Mouse (Mus musculus): ENCODE results near the gene Ctnnb1.

Gene Ctnnb1

DNA sequence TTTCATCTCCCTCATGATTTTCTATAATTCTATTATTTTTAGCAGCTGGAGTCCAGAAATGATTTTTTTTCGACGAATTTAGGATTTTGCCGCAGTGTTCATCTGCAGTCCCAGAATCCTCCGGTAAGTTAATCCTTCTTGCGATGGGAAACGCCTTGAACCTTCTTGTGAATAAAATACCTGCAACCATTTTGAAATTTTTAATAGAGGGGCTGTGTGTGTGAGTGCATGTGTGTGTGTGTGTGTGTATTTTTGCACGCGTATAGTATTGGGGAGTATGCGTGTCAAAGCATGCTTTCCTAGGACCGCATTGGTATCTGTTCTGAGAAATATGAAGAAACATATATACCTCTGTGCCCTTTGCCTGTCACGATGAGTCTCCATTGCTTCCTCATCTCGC lies 1.0 kb downstream of the Ctnnb1 start:
- no peak for DNase-seq

- DNase-seq, result peak; percentile 33
These were observed 1.8 kb downstream of the Ctnnb1 start for GRCm38 (mm10) chr9:120930811-120931210.

GRCm38 (mm10) chr9:120932371-120932770 lies 3.4 kb downstream of the Ctnnb1 start:
- DNase-seq, result no peak

DNA sequence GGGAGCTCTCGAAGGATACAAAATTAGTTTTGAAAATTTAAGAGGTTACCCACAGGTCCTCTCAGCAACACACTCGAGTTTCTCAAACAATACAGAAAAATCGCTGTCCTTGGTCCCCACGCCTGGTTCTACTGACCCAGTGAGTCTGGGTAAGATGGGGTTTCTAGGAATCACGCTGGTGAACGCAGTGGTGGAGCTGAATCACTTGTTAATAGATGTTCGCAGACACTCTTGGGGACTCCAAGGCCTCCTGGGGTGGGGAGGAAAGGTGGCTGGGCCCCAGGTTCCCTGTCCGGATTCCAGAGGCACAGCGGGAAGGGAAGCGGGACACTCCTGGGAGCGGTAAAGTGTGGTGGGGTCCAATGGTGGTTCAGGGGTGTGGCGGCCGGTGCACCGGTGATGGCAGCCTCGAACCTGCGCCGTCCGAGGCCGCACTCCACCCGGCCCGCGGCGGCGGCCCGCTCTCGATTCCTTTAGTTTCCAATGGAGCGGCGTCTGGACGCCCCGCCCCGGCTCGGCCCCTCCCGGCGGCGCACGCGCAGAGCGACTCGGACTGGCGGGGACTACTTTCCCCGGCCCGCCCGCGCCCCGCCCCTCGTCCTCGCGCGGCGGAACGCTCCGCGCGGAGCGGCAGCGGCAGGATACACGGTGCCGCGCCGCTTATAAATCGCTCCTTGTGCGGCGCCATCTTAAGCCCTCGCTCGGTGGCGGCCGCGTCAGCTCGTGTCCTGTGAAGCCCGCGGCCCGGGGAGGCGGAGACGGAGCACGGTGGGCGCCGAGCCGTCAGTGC lies 4.0 kb downstream of the Ctnnb1 start:
- peak; percentile 98 for DNase-seq

DNA sequence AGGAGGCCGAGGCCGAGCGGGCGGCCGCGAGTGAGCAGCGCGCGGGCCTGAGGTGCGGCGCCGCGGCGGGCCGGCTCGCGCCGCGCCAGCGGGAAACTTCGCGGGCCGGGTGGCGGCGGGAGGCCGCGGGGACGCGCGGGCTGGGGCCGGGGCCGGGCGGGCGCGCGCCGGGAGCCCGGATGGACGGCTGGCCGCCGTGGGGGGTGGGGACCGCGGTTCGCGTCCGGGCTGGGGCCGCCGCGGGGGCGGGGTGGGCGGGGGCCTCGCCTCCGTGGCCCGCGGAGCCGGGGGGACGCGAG lies 4.5 kb downstream of the Ctnnb1 start:
- no peak for DNase-seq

DNA sequence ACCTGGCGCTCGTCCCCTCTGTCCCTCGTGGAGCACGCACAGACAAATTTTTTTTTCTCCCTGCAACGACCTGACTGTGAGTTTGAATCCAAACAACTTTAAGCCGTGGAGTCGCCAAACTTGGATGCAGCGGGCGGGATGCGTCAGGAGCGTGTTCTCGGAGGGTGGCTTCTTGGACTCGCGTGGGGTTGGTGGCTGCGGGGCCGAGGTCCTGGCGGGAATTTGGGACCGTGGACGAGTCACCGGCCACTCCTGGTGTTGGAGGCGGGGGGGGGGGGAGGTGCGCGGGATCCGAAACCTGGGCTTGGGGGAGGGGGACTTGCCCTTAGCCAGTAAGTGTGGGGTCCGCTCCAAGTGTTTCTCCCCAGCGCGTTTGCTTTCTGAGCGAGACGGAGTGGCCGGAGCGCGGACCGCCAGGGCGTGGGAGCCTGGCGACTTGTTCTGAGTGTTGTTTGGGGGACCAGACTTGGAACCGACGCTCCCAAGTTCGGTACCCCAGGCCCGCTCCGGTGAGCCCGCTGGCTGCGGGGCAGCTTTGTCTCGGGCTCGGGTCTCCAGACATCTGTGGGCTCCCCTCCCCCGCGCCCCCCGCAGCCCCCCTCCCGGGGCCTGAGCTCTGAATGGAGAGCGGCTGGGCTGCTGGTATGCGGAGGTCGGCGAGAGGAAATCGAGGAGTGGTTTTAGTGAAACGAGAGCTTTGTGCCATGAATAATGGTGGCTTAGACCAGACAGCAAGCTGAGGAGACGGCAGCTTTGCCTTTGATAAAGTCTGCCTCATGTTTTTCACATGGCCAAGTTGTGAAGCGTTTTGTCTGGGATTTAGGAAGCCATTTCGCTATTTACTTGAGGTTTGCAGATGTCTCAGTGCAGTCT lies 5.1 kb downstream of the Ctnnb1 start:
- peak; percentile 68 for DNase-seq

GRCm38 (mm10) chr9:120934821-120935633 lies 6.0 kb downstream of the Ctnnb1 start:
- DNase-seq, result peak; percentile 43

GRCm38 (mm10) chr9:120935634-120935922 lies 6.6 kb downstream of the Ctnnb1 start:
- no peak for DNase-seq

DNA sequence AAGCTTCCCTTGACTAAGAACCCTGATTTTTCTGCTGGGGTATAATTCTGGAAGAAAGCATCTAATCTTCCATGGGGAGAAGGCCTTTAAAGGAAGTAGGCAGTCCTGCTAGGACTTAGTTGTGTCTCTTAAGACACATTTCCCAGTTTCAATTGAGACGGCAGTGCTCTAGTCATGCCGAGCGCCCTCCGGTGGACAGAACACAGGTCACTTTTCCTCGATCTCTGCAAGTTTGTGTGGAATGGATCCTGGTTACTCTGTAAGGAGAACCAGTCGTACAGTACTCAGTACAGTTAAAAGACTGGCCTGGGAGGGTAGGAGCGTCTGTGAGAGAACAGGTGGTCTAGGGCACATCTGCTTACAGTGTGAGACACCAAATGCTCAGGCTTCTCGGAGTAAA lies 7.3 kb downstream of the Ctnnb1 start:
- DNase-seq, result peak; percentile 75

DNA sequence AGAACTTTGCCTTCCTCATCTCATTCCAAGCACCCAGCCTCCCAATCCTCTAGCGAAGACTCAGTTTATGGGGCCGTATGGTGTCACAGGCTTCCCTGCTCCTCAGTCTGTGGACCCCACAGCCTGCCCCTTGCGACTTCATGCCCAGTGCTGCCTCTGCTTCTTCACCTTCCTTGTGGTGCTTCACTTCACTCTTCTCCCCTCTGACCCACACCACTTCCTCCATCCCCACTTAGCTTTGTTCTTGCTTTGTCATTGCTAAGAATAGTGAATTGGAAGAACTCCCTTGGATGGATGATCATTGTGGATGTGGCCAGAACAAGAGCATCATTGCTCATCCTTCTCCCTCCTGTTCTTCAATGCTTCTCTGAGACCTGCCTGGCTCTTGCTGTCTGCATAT lies 11.8 kb downstream of the Ctnnb1 start:
- no peak for DNase-seq

DNA sequence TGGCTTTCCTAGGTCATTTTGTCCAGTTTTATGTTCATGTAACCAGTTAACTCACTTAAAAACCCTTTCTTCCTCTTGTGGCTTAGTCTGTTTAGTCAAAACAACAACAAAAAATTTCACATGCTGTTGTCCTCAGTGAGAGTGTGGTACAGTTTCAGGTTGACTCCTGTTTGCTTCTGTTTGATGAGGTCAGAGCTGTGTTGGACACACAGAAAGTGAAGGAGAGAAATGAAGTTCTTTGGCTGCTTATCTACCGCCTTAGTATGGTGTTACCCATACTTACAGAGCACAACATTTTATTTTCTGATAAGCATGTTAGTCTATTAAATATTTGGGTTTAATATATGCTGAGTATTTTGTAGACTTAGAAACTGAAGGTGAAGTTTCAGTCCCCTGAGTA lies 14.7 kb downstream of the Ctnnb1 start:
- DNase-seq, result no peak

DNA sequence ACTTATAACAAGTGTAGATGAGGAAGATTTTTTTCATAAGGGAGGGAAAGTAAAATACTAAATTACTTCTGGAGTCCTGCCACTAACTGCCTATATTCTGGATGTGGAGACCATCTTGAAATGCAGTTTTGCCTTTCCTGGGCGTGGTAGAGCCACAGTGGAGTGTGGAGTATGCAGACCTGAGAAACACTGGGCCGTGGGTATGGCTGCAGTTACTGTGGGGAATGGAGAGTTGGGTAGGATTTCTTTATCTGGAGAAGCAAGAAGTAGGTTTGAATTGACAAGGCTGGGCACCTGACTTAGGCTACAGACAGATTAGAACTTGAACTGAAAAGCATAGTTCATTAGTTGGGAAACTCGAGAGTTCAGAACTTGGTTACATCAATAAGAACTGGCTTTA lies 15.2 kb downstream of the Ctnnb1 start:
- DNase-seq, result no peak

DNA sequence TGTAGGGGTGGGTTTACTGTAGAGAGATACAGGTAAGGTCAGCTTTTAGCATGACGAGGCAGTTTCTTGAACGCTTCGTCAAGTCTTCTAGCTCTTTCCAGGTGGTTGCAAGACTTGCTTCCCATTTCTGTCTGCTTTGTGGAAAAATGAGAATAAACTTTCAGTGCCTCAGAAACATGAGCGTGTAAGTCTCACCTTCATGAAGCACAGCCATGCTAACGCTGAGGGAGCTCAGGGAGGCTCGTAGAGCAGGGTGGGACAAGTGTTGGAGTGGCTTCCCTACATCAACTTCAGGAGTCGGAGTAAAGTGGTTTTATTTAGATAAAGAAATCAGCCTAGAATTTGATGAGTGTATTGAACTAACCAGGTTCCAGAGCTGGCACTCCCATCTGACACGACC lies 17.1 kb downstream of the Ctnnb1 start:
- no peak for DNase-seq

GRCm38 (mm10) chr9:120948832-120949231 lies 19.8 kb downstream of the Ctnnb1 start:
- no peak for DNase-seq

DNA sequence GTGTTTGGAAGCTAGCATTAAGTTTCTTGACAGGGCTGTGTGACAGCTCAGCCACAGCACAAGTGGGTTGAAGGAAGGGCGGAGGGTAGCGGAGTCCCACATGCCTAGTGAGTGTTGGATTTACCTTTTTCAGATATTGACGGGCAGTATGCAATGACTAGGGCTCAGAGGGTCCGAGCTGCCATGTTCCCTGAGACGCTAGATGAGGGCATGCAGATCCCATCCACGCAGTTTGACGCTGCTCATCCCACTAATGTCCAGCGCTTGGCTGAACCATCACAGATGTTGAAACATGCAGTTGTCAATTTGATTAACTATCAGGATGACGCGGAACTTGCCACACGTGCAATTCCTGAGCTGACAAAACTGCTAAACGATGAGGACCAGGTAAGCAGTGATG lies 21.7 kb downstream of the Ctnnb1 start:
- DNase-seq, result no peak

DNA sequence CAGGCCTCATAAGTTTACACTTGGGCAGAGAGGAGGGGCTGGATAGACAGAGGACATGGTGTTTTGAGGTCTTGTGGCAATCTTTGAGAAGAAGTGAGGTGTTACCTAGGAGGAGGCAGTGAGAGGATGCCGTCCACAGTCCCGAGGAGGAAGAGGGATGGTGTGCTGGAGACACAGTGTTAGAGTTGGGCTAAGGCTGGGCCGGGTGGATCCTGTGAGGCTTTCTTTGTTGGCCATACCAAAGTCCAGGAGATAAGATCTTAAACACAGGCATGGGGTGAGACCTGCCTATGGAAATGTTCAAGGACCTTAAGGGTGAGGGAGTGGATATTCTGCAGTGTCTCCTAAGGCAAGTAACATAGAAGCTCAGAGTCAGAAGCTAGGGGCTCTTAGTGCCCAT lies 22.9 kb downstream of the Ctnnb1 start:
- no peak for DNase-seq

DNA sequence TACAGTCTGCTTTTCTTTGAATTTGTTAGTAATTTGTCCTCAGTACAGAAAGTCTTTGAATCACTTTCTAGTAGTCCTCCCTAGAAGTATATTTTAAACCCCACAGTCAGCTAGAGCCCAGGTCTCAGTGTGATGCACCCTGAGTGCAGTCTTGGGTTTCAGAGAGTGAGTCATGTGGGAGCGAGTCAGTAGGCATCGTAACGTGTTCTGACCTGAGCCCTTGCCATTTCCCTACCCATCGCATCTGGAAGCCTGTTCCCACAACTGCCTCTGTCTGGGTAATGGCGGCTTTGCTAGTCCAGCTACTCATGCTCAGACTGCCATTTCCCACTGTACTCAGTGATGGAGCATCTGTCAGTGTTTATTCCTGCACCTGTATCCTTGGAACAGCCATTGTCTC lies 29.0 kb downstream of the Ctnnb1 start:
- no peak for DNase-seq

DNA sequence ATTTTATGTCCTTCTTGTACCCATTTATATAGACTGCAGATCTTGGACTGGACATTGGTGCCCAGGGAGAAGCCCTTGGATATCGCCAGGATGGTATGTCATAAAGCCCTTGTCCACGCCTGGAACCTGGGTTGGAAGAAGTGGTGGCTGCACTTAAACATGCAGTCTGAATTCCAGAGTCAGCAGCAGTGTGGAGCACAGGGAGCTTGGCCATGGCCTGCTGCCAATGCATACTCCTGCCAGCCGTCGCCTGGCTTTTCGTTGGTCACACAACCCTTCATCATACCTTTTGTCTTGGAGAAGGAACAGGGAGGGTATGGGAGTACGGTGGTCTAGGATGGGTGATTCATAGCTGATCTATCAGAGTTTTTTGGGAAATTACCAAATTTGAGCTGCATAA lies 29.5 kb downstream of the Ctnnb1 start:
- no peak for DNase-seq

DNA sequence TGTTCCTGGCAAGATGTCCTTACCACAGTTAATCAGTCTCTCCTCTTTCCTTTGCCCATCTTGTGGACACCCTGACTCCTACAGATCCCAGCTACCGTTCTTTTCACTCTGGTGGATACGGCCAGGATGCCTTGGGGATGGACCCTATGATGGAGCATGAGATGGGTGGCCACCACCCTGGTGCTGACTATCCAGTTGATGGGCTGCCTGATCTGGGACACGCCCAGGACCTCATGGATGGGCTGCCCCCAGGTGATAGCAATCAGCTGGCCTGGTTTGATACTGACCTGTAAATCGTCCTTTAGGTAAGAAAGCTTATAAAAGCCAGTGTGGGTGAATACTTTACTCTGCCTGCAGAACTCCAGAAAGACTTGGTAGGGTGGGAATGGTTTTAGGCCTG lies 30.2 kb downstream of the Ctnnb1 start:
- no peak for DNase-seq

- no peak for DNase-seq
These were observed 31.6 kb downstream of the Ctnnb1 start for GRCm38 (mm10) chr9:120960611-120961010.

GRCm38 (mm10) chr9:120961466-120961865 lies 32.5 kb downstream of the Ctnnb1 start:
- DNase-seq, result no peak

- peak; percentile 71 for DNase-seq
These were observed 33.1 kb downstream of the Ctnnb1 start for GRCm38 (mm10) chr9:120961969-120962700.

DNA sequence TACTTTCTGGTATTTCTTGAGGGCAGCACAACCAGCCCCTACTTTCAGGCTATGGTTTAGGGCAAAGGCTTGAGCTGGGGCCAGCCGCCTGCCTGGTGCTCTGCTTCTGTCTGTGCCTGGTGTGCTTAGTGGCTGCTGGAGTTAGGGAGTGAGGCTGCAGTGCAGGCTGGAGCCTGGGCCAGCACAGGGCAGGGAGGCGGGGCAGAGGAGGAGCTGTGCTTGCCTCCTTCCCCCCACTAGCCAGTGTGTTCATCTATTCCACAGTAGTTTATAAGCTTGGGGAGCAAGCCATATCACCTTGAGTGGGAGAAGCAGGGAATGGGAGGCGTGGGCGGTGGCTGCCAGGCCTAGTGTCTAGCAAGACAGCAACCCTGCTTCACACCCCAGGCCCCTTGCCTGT lies 34.1 kb downstream of the Ctnnb1 start:
- peak; percentile 33 for DNase-seq

All from kidney, postnatal 14 days (tissue).